Mouse (Mus musculus) heart, adult 2 months (tissue): ENCODE results near the gene Gm572.

Source experiments
- CTCF ChIP-seq: fragments of 200-600 bp; IDR thresholded peaks from 2 replicates; pipeline ENCODE4 v1.8.1; 2022; ENCODE audit warnings: antibody characterized with exemption, mild to moderate bottlenecking, moderate library complexity
- EP300 ChIP-seq: fragments of 200-500 bp; IDR thresholded peaks from 2 replicates; pipeline ENCODE4 v1.6.1; 2011; ENCODE audit warnings: low read depth, low read length, control low read depth; ENCODE audit not compliant: insufficient read depth

GRCm38 (mm10) chr4:148604541-148605165 lies 38.5 kb upstream of the Gm572 start:
- TF ChIP-seq EP300 (no peak), CTCF (peak; percentile 79)
